Mouse (Mus musculus) C3H10T1/2 (cell line): ENCODE measurements around the gene Vegfa. TPM values are rescaled to one million over a fixed set of nuclear protein-coding genes. Genes with fewer than 3 reads are reported as not detected.

Source experiments
- polyA plus RNA-seq, 2 experiments: library from polyadenylated mRNA; unstranded; fragments of >200 nt; fragmentation: generic; extraction: Trizol; gene quantifications; one replicate each; pipeline ENCODE4 v1.2.1; 2012; ENCODE audit warnings: missing spikeins in 2 of 2

The Vegfa gene
- 10 to 100 TPM in 1 of 2 experiments, 1 to 10 TPM in 1; 4.4 to 22.7 TPM for polyA plus RNA-seq

DNA sequence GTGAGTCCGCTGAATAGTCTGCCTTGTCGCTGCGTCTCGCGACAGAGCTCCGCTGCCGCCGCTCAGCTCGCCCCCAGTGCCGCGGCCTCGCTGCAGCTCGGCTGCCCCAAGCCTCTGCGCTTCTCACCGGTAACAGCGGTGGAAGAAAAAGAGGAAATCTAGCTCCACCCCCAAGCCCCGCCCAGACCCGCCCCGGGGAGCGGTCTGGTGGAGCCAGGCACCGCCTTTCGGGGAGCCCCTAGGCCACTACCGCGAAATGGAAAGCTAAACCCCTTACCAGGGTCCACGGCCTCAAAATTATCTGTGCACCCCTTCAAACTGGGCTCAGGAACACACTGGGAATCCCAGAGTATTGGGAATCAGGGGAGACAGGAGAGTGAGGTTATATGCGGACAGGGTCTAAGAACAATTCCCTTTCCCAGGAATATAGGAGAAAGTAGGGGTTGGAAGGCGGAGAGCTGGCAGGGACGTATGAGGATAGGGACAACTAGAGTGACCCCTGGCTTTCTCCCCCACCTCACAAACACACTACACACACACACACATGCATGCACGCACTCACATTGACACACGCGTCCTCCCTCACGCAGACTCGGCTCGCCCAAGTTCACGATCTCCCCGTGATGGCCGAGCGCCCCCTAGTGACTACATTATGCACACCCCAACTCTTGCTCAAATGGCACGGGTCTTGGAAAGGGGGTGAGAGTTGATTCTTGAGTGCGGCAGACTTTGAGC lies at the start of gene Vegfa:
TSS of gene Vegfa (minus strand) at position 113 of the 735 bp plus-strand sequence.

Other genes with a start within 250 kb of the Vegfa start
- gene Mrps18a, start 78.6 kb upstream of the Vegfa start, polyA plus RNA-seq, result 100 to 1,000 TPM; 140 to 212 TPM
- gene Rsph9, start 111.8 kb upstream of the Vegfa start, polyA plus RNA-seq, result not detected
- 10 to 100 TPM; 24.3 to 32.6 TPM for gene Mad2l1bp, start 121.2 kb upstream of the Vegfa start, polyA plus RNA-seq
- 10 to 100 TPM in 1 of 2 experiments, 1 to 10 TPM in 1; 5.2 to 43.0 TPM for gene Gtpbp2, start 128.7 kb upstream of the Vegfa start, polyA plus RNA-seq
- 1 to 10 TPM; 1.5 to 9.4 TPM for gene Polh, start 170.3 kb upstream of the Vegfa start, polyA plus RNA-seq
- 10 to 100 TPM; 14.4 to 24.3 TPM for gene Xpo5, start 170.4 kb upstream of the Vegfa start, polyA plus RNA-seq
- gene Polr1c, start 215.7 kb upstream of the Vegfa start, polyA plus RNA-seq, result 100 to 1,000 TPM; 111 to 156 TPM
- 100 to 1,000 TPM; 159 to 180 TPM for gene Yipf3, start 215.7 kb upstream of the Vegfa start, polyA plus RNA-seq
- gene Lrrc73, start 221.2 kb upstream of the Vegfa start, polyA plus RNA-seq, result 10 to 100 TPM; 10.4 to 11.1 TPM